Mouse (Mus musculus): ENCODE measurements around the gene Sspn.

Gene Sspn

GRCm38 (mm10) chr6:145910469-145911426, 20.7 kb upstream of the Sspn start:
- peak; percentile 27 for DNase-seq (ENCODE audit: low read depth, low spot score)

DNA sequence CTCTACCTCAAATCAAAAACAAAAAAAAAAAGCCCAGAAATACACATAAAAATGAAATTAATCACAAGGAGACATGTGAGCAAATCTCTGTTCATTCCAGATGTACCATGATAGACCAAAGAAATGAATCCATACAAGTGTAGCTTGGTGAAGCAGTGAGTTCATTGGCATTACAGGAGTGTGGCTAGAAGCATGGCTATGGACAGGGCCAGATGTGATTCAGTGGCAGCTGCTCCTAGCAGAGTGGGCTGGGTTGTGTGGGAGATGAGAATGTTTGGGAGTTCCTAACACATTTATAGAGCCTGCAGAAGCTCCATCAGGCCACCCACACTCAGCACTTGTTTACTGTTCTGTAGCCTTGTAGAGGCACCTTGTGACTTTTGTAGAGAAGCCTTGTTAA, 19.2 kb upstream of the Sspn start:
- DNase-seq (ENCODE audit: low read depth, low spot score) = no peak
- no peaks in the 10 kb centered on the region for H3K36me3 ChIP-seq (ENCODE audit: control insufficient read depth, insufficient read depth, low read length, poor library complexity, severe bottlenecking)
- no peaks in the 10 kb centered on the region for H3K27me3 ChIP-seq (ENCODE audit: control insufficient read depth, insufficient read depth, low read length, poor library complexity, severe bottlenecking)

More at GRCm38 (mm10) chr6:145910469-145911426, 20.7 kb upstream of the Sspn start:
- no peaks in the 10 kb centered on the region for H3K36me3 ChIP-seq (ENCODE audit: control insufficient read depth, insufficient read depth, low read length, poor library complexity, severe bottlenecking)
- no peaks in the 10 kb centered on the region for H3K27me3 ChIP-seq (ENCODE audit: control insufficient read depth, insufficient read depth, low read length, poor library complexity, severe bottlenecking)

DNA sequence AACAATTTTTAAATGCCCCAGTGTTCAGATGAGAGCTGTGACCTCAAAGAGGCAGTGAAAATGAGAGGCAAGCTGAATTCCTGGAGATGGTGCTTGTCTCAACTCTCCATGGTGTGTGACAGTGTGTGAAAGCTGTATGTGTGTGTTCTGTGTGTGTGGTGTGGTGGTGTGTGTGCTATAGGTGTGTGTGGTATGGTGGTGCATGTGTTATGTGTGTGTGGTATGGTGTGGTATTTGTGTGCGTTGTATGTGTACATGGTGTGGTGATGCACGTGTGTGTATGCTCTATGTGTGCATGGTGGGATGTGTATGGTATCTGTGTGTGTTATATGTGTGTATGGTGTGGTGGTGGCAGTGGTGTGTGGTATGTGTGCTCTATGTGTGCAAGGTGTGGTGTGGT, 16.0 kb upstream of the Sspn start:
- Histone ChIP-seq H3K27me3 (ENCODE audit: control insufficient read depth, insufficient read depth, low read length, poor library complexity, severe bottlenecking) (no peaks in the 10 kb centered on the region), H3K36me3 (ENCODE audit: control insufficient read depth, insufficient read depth, low read length, poor library complexity, severe bottlenecking) (no peaks in the 10 kb centered on the region)
- no peak for DNase-seq (ENCODE audit: low read depth, low spot score)

- H3K36me3 ChIP-seq (ENCODE audit: control insufficient read depth, insufficient read depth, low read length, poor library complexity, severe bottlenecking) = no peaks in the 10 kb centered on the region
- H3K27me3 ChIP-seq (ENCODE audit: control insufficient read depth, insufficient read depth, low read length, poor library complexity, severe bottlenecking) = no peaks in the 10 kb centered on the region
- DNase-seq (ENCODE audit: low read depth, low spot score) = no peak
Measured at GRCm38 (mm10) chr6:145916401-145916800, 15.0 kb upstream of the Sspn start.

GRCm38 (mm10) chr6:145918236-145918635, 13.2 kb upstream of the Sspn start:
- no peak for DNase-seq (ENCODE audit: low read depth, low spot score)
- no peaks in the 10 kb centered on the region for H3K27me3 ChIP-seq (ENCODE audit: control insufficient read depth, insufficient read depth, low read length, poor library complexity, severe bottlenecking)
- no peaks in the 10 kb centered on the region for H3K36me3 ChIP-seq (ENCODE audit: control insufficient read depth, insufficient read depth, low read length, poor library complexity, severe bottlenecking)

GRCm38 (mm10) chr6:145923594-145923993, 7.8 kb upstream of the Sspn start:
- no peak for DNase-seq (ENCODE audit: low read depth, low spot score)
- no peaks in the 10 kb centered on the region for H3K27me3 ChIP-seq (ENCODE audit: control insufficient read depth, insufficient read depth, low read length, poor library complexity, severe bottlenecking)
- no peaks in the 10 kb centered on the region for H3K36me3 ChIP-seq (ENCODE audit: control insufficient read depth, insufficient read depth, low read length, poor library complexity, severe bottlenecking)

GRCm38 (mm10) chr6:145934001-145934696, 2.7 kb downstream of the Sspn start:
- H3K36me3 ChIP-seq (ENCODE audit: control insufficient read depth, insufficient read depth, low read length, poor library complexity, severe bottlenecking) = no peaks in the 10 kb centered on the region
- no peak for DNase-seq (ENCODE audit: low read depth, low spot score)
- H3K27me3 ChIP-seq (ENCODE audit: control insufficient read depth, insufficient read depth, low read length, poor library complexity, severe bottlenecking) = no peaks in the 10 kb centered on the region

DNA sequence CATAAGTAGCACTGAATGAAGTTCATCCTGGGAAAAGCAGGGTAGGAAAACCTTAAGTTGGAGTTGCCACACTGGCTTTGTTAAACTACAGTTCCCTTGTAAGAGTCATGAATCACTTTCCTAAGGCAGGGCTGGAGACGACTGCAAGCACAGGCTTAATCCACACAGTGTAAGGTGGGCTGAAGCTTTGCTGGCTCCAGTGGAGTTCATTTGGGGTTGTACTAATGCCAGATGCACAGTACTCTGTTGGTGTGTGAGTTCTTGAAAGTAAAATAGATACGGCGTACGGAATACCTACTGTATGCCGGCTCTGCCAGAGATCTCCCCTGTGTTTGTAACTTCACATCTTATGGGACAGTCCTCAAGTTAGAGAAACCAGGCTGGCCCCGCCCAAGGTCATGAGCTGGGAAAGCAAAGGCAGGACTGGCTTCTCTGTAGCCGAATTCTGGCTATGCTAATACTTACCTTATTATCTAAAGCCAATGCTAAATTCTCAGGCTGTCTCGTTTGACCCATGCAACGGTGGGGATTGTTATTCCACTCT, 3.3 kb downstream of the Sspn start:
- DNase-seq (ENCODE audit: low read depth, low spot score) = no peak
- Histone ChIP-seq H3K36me3 (ENCODE audit: control insufficient read depth, insufficient read depth, low read length, poor library complexity, severe bottlenecking) (no peaks in the 10 kb centered on the region), H3K27me3 (ENCODE audit: control insufficient read depth, insufficient read depth, low read length, poor library complexity, severe bottlenecking) (no peaks in the 10 kb centered on the region)

GRCm38 (mm10) chr6:145935912-145936311, 4.5 kb downstream of the Sspn start:
- Histone ChIP-seq H3K27me3 (ENCODE audit: control insufficient read depth, insufficient read depth, low read length, poor library complexity, severe bottlenecking) (no peaks in the 10 kb centered on the region), H3K36me3 (ENCODE audit: control insufficient read depth, insufficient read depth, low read length, poor library complexity, severe bottlenecking) (no peaks in the 10 kb centered on the region)
- DNase-seq (ENCODE audit: low read depth, low spot score) = no peak

DNA sequence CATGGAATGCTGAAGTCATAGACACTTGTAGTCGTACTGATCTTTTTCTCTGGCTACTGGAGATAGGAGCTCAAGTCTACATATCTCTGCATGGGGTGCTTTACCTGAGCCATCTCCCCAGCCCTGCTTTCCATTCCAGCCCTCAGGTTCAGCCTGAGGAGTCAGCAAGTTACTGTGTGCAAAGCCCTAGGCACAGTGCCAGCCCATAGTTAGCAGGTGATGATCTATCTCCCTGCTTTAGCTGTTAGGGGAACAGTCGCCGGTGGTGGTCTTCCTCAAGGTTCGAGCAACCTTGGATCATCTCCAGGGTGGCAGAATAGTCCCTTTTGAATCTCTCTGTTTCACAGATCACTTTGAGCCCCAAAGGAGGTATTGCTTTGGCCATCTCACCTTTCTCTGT, 5.1 kb downstream of the Sspn start:
- no peak for DNase-seq (ENCODE audit: low read depth, low spot score)
- no peaks in the 10 kb centered on the region for H3K27me3 ChIP-seq (ENCODE audit: control insufficient read depth, insufficient read depth, low read length, poor library complexity, severe bottlenecking)
- no peaks in the 10 kb centered on the region for H3K36me3 ChIP-seq (ENCODE audit: control insufficient read depth, insufficient read depth, low read length, poor library complexity, severe bottlenecking)

DNA sequence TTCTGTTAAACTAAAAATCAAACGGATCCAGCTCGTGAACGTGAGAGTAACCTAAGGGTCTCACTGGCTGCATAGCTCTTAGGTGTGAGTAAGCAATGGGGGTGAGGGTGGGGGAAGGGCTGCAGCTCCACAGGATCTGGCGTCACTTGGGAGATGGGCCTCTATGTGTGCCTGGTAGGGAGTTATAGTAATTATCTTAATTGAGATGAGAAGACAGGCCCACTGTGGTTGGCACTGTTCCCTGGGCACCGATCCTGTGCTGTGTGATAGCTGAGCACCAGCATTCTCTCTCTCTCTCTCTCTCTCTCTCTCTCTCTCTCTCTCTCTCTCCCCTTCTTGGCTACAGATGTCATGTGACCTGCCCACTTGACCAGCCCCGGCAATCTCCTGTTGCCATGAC, 9.4 kb downstream of the Sspn start:
- DNase-seq (ENCODE audit: low read depth, low spot score) = no peak
- Histone ChIP-seq H3K36me3 (ENCODE audit: control insufficient read depth, insufficient read depth, low read length, poor library complexity, severe bottlenecking) (no peaks in the 10 kb centered on the region; the same call in 1 of the 2 replicates), H3K27me3 (ENCODE audit: control insufficient read depth, insufficient read depth, low read length, poor library complexity, severe bottlenecking) (no peaks in the 10 kb centered on the region)

DNA sequence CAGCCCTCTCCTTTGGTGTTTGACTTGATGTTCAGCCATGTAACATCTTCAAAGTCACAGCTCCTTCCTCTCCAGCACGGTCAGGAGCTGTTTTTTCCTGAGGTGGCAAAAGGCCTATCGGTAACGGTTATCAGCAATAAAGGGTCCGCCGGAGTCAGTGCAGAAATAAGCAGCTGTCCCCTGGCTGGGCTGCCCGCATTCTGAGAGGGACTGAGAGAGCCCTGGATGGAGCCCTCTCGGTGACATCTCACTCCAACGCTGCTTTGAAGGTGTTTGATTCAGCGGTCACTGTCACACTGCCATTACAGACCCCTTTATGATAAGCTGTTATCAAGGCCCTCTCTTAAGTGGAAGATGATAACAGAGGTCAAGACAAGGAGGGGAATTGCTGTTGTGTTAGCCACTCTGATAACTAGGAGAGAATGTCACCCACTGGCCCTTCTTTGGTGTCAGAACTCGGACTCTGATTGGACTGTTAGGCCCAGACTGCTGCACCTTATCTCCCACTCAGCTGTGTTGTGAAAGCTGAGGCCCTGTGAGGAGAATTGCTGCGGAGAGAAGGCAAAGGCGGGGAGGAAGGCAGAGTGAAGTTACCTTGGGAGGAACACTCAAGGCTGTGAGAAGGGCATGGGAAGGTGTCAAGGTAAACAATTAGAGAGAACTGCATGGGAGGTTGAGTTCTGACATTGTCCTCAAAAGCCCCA, 11.0 kb downstream of the Sspn start:
- no peak for DNase-seq (ENCODE audit: low read depth, low spot score)
- no peaks in the 10 kb centered on the region for H3K27me3 ChIP-seq (ENCODE audit: control insufficient read depth, insufficient read depth, low read length, poor library complexity, severe bottlenecking)
- no peaks in the 10 kb centered on the region; the same call in 1 of the 2 replicates for H3K36me3 ChIP-seq (ENCODE audit: control insufficient read depth, insufficient read depth, low read length, poor library complexity, severe bottlenecking)

DNA sequence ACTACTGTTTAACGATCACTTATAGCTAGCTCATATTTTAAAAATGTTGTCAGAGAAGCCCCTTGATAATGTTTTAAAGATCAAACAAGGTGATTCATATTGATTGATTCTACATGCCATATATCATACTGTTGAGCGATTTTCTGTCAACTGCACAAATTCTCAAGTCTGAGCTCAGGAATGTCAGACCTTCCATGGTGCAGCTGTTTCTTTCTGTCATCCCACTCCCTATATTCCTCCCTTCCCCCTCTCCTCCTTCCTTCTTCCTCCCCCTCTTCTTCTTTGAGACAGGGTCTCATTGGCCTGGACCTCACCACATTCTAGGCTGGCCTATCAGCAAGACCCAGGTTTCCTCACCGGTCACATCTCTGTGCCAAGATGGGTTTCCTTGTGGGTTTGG, 12.0 kb downstream of the Sspn start:
- Histone ChIP-seq H3K27me3 (ENCODE audit: control insufficient read depth, insufficient read depth, low read length, poor library complexity, severe bottlenecking) (no peaks in the 10 kb centered on the region), H3K36me3 (ENCODE audit: control insufficient read depth, insufficient read depth, low read length, poor library complexity, severe bottlenecking) (no peaks in the 10 kb centered on the region; the same call in 1 of the 2 replicates)
- DNase-seq (ENCODE audit: low read depth, low spot score) = no peak

- DNase-seq (ENCODE audit: low read depth, low spot score) = no peak
- Histone ChIP-seq H3K27me3 (ENCODE audit: control insufficient read depth, insufficient read depth, low read length, poor library complexity, severe bottlenecking) (no peaks in the 10 kb centered on the region), H3K36me3 (ENCODE audit: control insufficient read depth, insufficient read depth, low read length, poor library complexity, severe bottlenecking) (no peaks in the 10 kb centered on the region; the same call in 1 of the 2 replicates)
Measured at GRCm38 (mm10) chr6:145945700-145946344, 14.4 kb downstream of the Sspn start.

All from splenic B cell, adult 2 months (primary cell).